Mouse (Mus musculus) testis, adult 2 months (tissue): ENCODE measurements around the gene Dtnb. TPM values are rescaled to one million over a fixed set of nuclear protein-coding genes. Genes with fewer than 3 reads are reported as not detected.

ENCODE experiments used
- H3K27ac ChIP-seq: fragments of 200-500 bp; 2 replicates; pipeline ENCODE4 v1.5.1; 2012; ENCODE audit warnings: low read depth, low read length; ENCODE audit not compliant: control insufficient read depth, insufficient read depth
- H3K27me3 ChIP-seq: fragments of 200-500 bp; 2 replicates; pipeline ENCODE4 v1.6.1; 2012; ENCODE audit warnings: mild to moderate bottlenecking, low read length, moderate library complexity; ENCODE audit not compliant: control insufficient read depth, insufficient read depth
- H3K36me3 ChIP-seq: fragments of 200-500 bp; 2 replicates; pipeline ENCODE4 v1.6.1; 2012; ENCODE audit warnings: mild to moderate bottlenecking, low read length; ENCODE audit not compliant: control insufficient read depth, insufficient read depth
- H3K4me1 ChIP-seq: fragments of 200-500 bp; 2 replicates; pipeline ENCODE4 v1.6.1; 2012; ENCODE audit warnings: low read length; ENCODE audit not compliant: control insufficient read depth, insufficient read depth
- H3K4me3 ChIP-seq: fragments of 200-500 bp; 2 replicates; pipeline ENCODE4 v1.5.1; 2012; ENCODE audit warnings: low read depth, mild to moderate bottlenecking, low read length, moderate library complexity, mixed read lengths; ENCODE audit not compliant: control insufficient read depth
- CTCF ChIP-seq: fragments of 200-500 bp; IDR thresholded peaks from 2 replicates; pipeline ENCODE4 v1.5.1; 2012; ENCODE audit warnings: low read depth, mild to moderate bottlenecking, inconsistent platforms, low read length, moderate library complexity; ENCODE audit not compliant: control insufficient read depth, insufficient read depth, insufficient replicate concordance
- POLR2A ChIP-seq: fragments of 200-500 bp; IDR thresholded peaks from 2 replicates; pipeline ENCODE4 v1.6.1; 2012; ENCODE audit warnings: low read depth, mild to moderate bottlenecking, inconsistent platforms, low read length, moderate library complexity; ENCODE audit not compliant: control insufficient read depth
- polyA plus RNA-seq: library from polyadenylated mRNA; depleted of rRNA; stranded (reverse); fragments of >200 nt; gene quantifications from 2 replicates; pipeline ENCODE4 v1.2.3, GENCODE M21; 2012

Dtnb gene
- polyA plus RNA-seq, 1 experiment = 146 TPM

- Histone ChIP-seq H3K36me3 (no peaks in the 10 kb centered on the region), H3K4me3 (no peak overlapping the region), H3K4me1 (no peaks in the 10 kb centered on the region), H3K27ac (no peak overlapping the region), H3K27me3 (no peaks in the 10 kb centered on the region)
- TF ChIP-seq POLR2A (no peak), CTCF (no peak)
Observed at GRCm38 (mm10) chr12:3761591-3762295, 189.6 kb downstream of the Dtnb start.

DNA sequence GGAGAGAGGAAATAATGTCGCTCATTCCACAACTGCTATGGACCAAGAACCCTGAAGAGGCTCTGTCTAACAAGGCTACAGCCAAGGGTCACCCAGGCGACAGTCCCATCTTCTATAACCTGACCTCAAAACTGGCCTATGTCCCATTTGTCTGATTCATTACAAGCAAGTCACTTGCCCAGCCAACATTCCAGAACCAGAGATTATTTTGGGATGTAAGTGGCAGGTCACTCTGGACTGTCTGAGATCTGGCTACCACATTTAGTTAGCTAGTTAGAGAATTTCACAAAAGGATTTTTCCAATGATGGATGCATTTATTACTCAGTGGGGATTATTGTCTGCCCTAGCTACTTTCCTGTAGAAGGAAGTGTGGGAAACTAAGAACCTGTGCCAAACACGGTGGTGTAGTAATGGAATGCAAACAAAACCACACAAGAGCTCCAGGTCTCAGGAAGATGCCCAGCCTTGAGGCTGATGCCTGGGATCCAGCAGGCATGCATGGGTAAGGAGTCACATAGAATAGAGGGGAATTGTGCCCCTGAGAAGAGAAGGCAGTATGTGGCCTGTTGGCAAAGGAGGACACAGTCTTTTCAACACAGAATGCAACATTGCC lies 192.1 kb downstream of the Dtnb start:
- Histone ChIP-seq H3K4me3 (no peak overlapping the region), H3K4me1 (no peaks in the 10 kb centered on the region), H3K27me3 (no peaks in the 10 kb centered on the region), H3K27ac (no peak overlapping the region), H3K36me3 (no peaks in the 10 kb centered on the region)
- TF ChIP-seq CTCF (no peak), POLR2A (no peak)

DNA sequence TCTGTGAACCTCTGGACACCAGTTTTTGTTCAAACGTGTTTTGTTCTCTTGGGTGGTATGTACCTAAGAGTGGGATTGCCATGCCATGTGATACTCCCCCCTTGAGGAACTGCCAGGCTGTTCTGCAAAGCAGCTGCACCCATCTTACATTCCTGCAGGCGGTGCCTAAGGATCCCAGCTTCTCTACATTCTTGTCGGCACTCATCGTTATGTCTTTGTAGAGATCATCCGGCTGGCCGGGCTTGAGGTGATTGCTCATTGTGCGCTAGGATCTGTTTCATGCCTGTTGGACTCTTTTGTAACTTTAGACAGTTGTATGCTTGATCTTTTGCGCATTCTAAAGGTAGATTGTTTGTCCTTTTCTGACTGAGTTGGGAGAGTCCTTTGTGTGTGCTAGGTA lies 195.2 kb downstream of the Dtnb start:
- no peak overlapping the region for H3K27ac ChIP-seq
- no peaks in the 10 kb centered on the region for H3K36me3 ChIP-seq
- TF ChIP-seq POLR2A = no peak
- TF ChIP-seq CTCF = no peak

DNA sequence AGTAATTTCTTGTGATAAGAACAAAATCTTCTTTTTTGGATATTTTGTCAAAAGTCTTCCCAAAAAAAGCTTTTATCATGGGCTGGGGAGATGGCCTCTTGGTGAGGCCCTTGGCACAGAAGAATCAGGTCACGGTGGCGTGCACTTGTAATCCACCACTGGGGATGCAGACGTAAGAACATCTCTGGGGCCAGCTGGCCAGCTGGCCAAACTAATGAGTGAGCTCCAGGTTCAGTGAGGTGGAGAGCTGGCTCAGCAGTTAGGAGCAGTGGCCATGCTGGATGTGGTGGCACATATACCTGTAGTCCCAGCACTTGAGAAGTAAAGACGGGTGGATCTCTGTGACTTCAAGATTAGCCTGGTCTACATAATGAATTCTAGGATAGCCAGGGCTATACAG lies 196.2 kb downstream of the Dtnb start:
- TF ChIP-seq CTCF (no peak), POLR2A (no peak)
- no peaks in the 10 kb centered on the region; the same call in 1 of the 2 replicates for H3K4me1 ChIP-seq
- no peak overlapping the region for H3K27ac ChIP-seq
- no peaks in the 10 kb centered on the region for H3K27me3 ChIP-seq
- H3K4me3 ChIP-seq = no peak overlapping the region
- H3K36me3 ChIP-seq = no peaks in the 10 kb centered on the region

More for the DNA sequence above, 195.2 kb downstream of the Dtnb start:
- H3K4me3 ChIP-seq = no peak overlapping the region
- H3K4me1 ChIP-seq = no peaks in the 10 kb centered on the region; the same call in 1 of the 2 replicates
- H3K27me3 ChIP-seq = no peaks in the 10 kb centered on the region

DNA sequence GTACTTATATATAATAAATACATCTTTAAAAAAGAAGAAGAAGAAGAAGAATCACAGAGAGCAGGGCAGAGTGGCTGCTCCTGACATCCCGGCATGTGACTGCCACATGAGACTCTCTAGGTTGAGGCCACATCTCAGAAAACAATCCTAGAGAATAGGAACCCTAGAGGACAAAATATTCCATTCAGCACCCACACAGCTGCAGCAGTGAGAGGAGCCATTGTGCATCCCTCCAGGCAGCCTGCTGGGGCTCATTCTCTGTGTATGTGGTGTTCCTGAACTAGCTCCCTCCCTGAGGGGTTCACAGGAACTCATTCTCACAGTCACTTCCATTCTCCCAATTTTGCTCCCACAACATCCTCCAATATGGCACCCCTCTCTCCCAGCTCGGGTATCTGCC lies 198.4 kb downstream of the Dtnb start:
- H3K27ac ChIP-seq = no peak overlapping the region
- no peak for TF ChIP-seq CTCF
- TF ChIP-seq POLR2A = no peak
- H3K27me3 ChIP-seq = no peaks in the 10 kb centered on the region
- H3K4me1 ChIP-seq = no peaks in the 10 kb centered on the region; the same call in 1 of the 2 replicates
- no peak overlapping the region for H3K4me3 ChIP-seq
- H3K36me3 ChIP-seq = no peaks in the 10 kb centered on the region

- Histone ChIP-seq H3K4me3 (no peak overlapping the region), H3K27me3 (no peaks in the 10 kb centered on the region), H3K36me3 (no peaks in the 10 kb centered on the region), H3K27ac (no peak overlapping the region), H3K4me1 (no peaks in the 10 kb centered on the region; the same call in 1 of the 2 replicates)
- TF ChIP-seq CTCF (no peak), POLR2A (no peak)
Observed at GRCm38 (mm10) chr12:3771080-3771479, 198.9 kb downstream of the Dtnb start.

DNA sequence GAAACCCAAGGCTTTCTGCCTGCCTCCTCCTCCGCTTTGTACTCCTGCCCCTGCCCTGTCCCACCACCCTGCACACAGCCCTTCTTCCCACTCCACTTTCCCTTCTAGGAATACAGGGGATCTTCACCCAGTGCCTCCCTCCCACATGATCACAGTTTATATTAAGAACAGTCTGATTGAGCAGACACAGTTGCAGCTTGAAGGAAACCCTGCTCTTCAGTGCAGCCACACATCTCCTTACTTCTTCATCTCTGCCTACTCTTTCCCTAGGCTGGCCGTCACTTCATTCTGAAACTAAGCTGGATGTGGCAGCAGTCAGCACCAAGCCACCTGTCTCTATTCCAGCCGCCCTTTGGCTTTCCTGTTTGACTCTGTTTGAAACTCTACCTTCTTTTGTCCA lies 201.5 kb downstream of the Dtnb start:
- H3K4me3 ChIP-seq = no peak overlapping the region
- H3K27ac ChIP-seq = no peak overlapping the region
- H3K36me3 ChIP-seq = no peaks in the 10 kb centered on the region
- H3K4me1 ChIP-seq = no peaks in the 10 kb centered on the region; the same call in 1 of the 2 replicates
- TF ChIP-seq POLR2A (no peak), CTCF (no peak)
- H3K27me3 ChIP-seq = no peaks in the 10 kb centered on the region

DNA sequence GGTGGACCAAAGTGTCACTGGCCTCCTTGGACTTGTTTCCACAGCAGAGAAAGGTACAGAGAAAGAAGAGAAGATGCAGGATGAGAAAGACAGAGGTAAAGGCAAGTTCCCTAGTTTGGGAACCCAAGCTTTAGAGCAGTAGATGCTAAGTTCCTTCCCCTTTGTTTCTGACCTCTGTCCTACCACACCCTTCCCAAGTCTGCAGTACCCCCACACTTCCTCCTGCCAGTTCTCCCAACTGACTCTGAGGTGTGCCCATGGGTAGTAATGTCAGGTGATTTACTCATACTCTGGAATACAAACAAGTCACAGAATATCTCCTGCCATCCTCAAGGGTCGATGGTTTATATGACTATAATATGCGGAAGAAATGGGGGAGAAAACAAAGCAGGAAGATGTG lies 203.8 kb downstream of the Dtnb start:
- Histone ChIP-seq H3K4me1 (peaks cover 6% of the 10 kb centered on the region), H3K27me3 (no peaks in the 10 kb centered on the region), H3K36me3 (no peaks in the 10 kb centered on the region), H3K27ac (no peak overlapping the region), H3K4me3 (no peak overlapping the region)
- TF ChIP-seq POLR2A (no peak), CTCF (no peak)
